Mouse (Mus musculus) stomach, postnatal 0 days (tissue): Measurements from ENCODE around the gene Dst. TPM values are rescaled to one million over a fixed set of nuclear protein-coding genes. Genes with fewer than 3 reads are reported as not detected.
A peak's percentile ranks its signal among the peaks of the same experiment; 100 is the strongest.

Experiments
- ATAC-seq: fragments of 200-750 bp; cut with Nextera tagmentation; 2 replicates; pipeline ENCODE4 v1.8.0; 2017; ENCODE audit not compliant: low FRiP score, low TSS enrichment
- DNase-seq: peaks from one replicate; pipeline ENCODE4 v3.0.0-alpha.2; 2016; ENCODE audit warnings: low spot score
- H3K27ac ChIP-seq: fragments of 300-500 bp; sonication (generic); replicated peaks from 2 replicates; pipeline ENCODE4 v1.5.1; 2014; ENCODE audit warnings: mild to moderate bottlenecking, control low read depth
- H3K27me3 ChIP-seq: fragments of 300-500 bp; sonication (generic); 2 replicates; pipeline ENCODE4 v1.6.1; 2014; ENCODE audit warnings: low read length; ENCODE audit not compliant: control insufficient read depth, insufficient read depth
- H3K36me3 ChIP-seq: fragments of 300-500 bp; sonication (generic); 2 replicates; pipeline ENCODE4 v1.6.1; 2014; ENCODE audit warnings: low read length, mixed read lengths; ENCODE audit not compliant: control insufficient read depth, insufficient read depth
- H3K4me1 ChIP-seq: fragments of 300-500 bp; sonication (generic); replicated peaks from 2 replicates; pipeline ENCODE4 v1.6.1; 2014; ENCODE audit warnings: antibody characterized with exemption; ENCODE audit not compliant: control insufficient read depth, insufficient read depth
- H3K4me2 ChIP-seq: fragments of 300-500 bp; sonication (generic); replicated peaks from 2 replicates; pipeline ENCODE4 v1.6.1; 2014; ENCODE audit warnings: low read depth, mild to moderate bottlenecking, control low read depth, moderate library complexity
- H3K4me3 ChIP-seq: fragments of 300-500 bp; sonication (generic); 2 replicates; pipeline ENCODE4 v1.5.1; 2014; ENCODE audit warnings: low read depth, low read length, control low read depth
- H3K9ac ChIP-seq: fragments of 300-500 bp; sonication (generic); 2 replicates; pipeline ENCODE4 v1.6.1; 2014; ENCODE audit warnings: mild to moderate bottlenecking, low read length, control low read depth, mixed read lengths
- H3K9me3 ChIP-seq: fragments of 300-500 bp; sonication (generic); 2 replicates; pipeline ENCODE4 v1.6.1; 2016; ENCODE audit warnings: low read length; ENCODE audit not compliant: control insufficient read depth
- CTCF ChIP-seq: IDR thresholded peaks from 2 replicates; pipeline ENCODE4 v1.5.1; 2016; ENCODE audit warnings: antibody characterized with exemption, low read depth, mild to moderate bottlenecking, moderate library complexity
- EP300 ChIP-seq: optimal IDR thresholded peaks from 2 replicates; pipeline ENCODE3; 2016; ENCODE audit warnings: antibody characterized with exemption
- WGBS: fragments of 180-500 bp; shearing (Covaris S2); extraction: QIAGEN DNeasy Blood & Tissue Kit; methylation state at CpG from one replicate; pipeline ENCODE4 v1.1.7; 2014; 5-methylcytosine and 5-hydroxymethylcytosine counted together
- polyA plus RNA-seq: library from polyadenylated mRNA; unstranded; fragments of >200 nt; fragmentation: Nextera tagmentation; extraction: Ambion mirVana; gene quantifications from 2 replicates; pipeline ENCODE4 v1.2.1, GENCODE M21; 2015

Dst gene
- polyA plus RNA-seq, 1 experiment from 2014 or later, result 16.4 TPM

DNA sequence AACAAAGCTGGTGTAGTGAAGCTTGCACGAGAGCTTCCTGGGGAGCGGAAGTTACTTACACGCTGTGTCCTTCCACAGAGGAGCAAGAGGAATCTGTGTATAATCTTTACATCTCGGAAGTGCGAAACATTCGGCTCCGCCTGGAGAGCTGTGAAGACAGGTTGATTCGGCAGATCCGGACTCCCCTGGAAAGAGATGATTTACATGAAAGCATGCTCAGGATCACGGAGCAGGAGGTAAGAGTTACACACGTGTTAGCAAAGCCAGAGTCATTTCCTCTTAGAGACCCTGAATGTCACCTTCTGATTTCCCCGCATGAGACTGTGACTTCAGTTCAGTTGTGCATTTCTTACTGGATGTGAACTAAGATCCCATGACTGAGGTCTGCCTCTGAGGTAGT is 261.1 kb downstream of the Dst start:
- ATAC-seq (no peak), DNase-seq (no peak)
- no peak for TF ChIP-seq CTCF
- TF ChIP-seq EP300, result no peak
- no peaks in the 10 kb centered on the region for H3K9me3 ChIP-seq
- H3K4me2 ChIP-seq, result no peak overlapping the region
- no peaks in the 10 kb centered on the region for H3K4me1 ChIP-seq
- peaks cover 23% of the 10 kb centered on the region for H3K36me3 ChIP-seq
- 94% methylated on average over 12 of the region's 12 CpGs for WGBS
- no peak overlapping the region for H3K27ac ChIP-seq
- no peaks in the 10 kb centered on the region for H3K27me3 ChIP-seq
- no peak overlapping the region for H3K4me3 ChIP-seq
- H3K9ac ChIP-seq, result no peak overlapping the region

DNA sequence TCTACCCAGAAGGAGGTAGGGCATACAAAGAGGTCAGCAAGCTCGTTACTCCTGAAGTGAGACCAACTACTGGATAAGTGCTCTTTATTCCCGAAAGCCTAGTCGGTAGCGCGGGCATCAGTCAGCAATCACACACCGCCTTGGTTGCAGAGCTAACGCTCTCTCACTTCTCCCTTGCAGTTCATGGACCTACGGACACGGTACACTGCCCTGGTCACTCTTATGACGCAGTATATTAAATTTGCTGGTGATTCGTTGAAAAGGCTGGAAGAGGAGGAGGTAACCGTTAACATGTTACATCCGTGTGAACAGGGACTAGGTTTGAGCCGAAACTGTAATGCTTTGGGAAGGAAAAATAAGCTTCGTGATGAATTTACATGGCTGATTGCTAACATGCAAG is 266.5 kb downstream of the Dst start:
- Histone ChIP-seq H3K4me3 (no peak overlapping the region), H3K27ac (no peak overlapping the region), H3K27me3 (no peaks in the 10 kb centered on the region), H3K9me3 (no peaks in the 10 kb centered on the region), H3K4me1 (no peaks in the 10 kb centered on the region), H3K9ac (no peak overlapping the region), H3K36me3 (peaks cover 29% of the 10 kb centered on the region), H3K4me2 (no peak overlapping the region)
- TF ChIP-seq EP300 (no peak), CTCF (no peak)
- DNase-seq (no peak), ATAC-seq (no peak)
- WGBS, result 96% methylated on average over 15 of the region's 15 CpGs

DNA sequence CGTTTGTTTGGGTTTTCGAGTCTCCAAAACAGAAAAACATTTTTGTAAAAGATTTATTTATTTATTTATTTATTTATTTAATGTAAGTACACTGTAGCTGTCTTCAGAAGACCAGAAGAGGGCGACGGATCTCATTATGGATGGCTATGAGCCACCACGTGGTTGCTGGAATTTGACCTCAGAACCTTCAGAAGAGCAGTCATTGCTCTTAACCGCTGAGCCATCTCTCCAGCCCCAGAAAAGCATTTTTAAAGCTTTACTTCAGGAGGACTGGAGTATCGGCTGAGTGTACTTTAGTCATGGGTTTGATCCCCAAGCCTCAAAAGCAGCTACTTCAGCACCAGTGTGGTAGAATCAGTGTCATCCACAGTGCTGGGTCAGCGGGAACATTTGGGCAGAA is 266.9 kb downstream of the Dst start:
- WGBS, result 78% methylated on average over 8 of the region's 8 CpGs
- peaks cover 28% of the 10 kb centered on the region for H3K36me3 ChIP-seq
- H3K27ac ChIP-seq, result no peak overlapping the region
- H3K4me3 ChIP-seq, result no peak overlapping the region
- DNase-seq, result no peak
- H3K4me1 ChIP-seq, result no peaks in the 10 kb centered on the region
- no peaks in the 10 kb centered on the region for H3K9me3 ChIP-seq
- TF ChIP-seq EP300 (no peak), CTCF (0 out of 2 replicates have a peak, but pooled peaks have one; percentile 4)
- H3K4me2 ChIP-seq, result no peak overlapping the region
- ATAC-seq, result no peak
- no peak overlapping the region for H3K9ac ChIP-seq
- no peaks in the 10 kb centered on the region for H3K27me3 ChIP-seq

DNA sequence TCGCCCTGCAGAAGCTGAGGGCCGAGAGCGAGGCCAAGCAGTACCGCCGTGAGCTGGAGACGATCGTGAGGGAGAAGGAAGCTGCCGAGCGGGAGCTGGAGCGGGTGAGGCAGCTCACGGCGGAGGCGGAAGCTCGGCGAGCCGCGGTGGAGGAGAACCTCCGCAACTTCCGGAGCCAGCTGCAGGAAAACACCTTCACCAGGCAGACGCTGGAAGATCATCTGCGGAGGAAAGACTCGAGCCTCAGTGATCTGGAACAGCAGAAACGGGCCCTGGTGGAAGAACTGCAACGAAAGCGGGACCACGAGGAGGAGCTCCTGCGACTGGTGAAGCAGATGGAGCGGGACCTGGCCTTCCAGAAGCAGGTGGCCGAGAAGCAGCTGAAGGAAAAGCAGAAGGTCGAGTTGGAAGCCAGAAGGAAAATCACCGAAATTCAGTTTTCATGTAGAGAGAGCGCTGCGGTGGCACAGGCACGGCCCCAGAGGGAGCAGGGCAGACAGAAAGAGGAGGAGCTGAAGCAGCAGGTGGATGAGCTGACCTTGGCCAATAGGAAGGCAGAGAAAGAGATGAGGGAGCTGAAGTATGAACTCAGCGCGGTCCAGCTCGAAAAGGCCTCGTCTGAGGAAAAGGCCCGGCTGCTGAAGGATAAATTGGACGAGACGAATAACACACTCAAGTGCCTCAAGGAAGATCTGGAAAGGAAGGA is 270.1 kb downstream of the Dst start:
- 90% methylated on average over 41 of the region's 41 CpGs for WGBS
- H3K9me3 ChIP-seq, result no peaks in the 10 kb centered on the region
- H3K4me3 ChIP-seq, result no peak overlapping the region
- peaks cover 26% of the 10 kb centered on the region for H3K36me3 ChIP-seq
- DNase-seq, result no peak
- no peak overlapping the region for H3K4me2 ChIP-seq
- no peaks in the 10 kb centered on the region for H3K4me1 ChIP-seq
- H3K27ac ChIP-seq, result no peak overlapping the region
- ATAC-seq, result no peak
- no peak overlapping the region for H3K9ac ChIP-seq
- TF ChIP-seq CTCF, result no peak
- TF ChIP-seq EP300, result no peak
- H3K27me3 ChIP-seq, result no peaks in the 10 kb centered on the region

DNA sequence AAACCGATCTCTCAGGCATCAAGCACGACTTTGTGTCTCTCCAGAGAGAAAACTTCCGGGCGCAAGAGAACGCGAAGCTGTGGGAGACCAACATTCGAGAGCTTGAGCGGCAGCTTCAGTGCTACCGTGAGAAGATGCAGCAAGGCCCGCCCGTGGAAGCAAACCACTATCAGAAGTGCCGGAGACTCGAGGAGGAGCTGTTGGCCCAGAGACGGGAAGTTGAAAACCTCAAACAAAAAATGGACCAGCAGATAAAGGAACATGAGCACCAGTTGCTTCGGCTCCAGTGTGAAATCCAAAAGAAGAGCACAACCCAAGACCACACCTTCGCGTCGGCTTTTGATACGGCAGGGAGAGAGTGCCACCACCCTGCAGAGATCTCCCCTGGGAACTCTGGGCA is 271.7 kb downstream of the Dst start:
- no peaks in the 10 kb centered on the region for H3K27me3 ChIP-seq
- no peak for ATAC-seq
- peaks cover 19% of the 10 kb centered on the region for H3K36me3 ChIP-seq
- no peaks in the 10 kb centered on the region for H3K9me3 ChIP-seq
- 95% methylated on average over 19 of the region's 19 CpGs for WGBS
- TF ChIP-seq EP300 (no peak), CTCF (no peak)
- no peak overlapping the region for H3K9ac ChIP-seq
- no peak overlapping the region for H3K4me3 ChIP-seq
- no peaks in the 10 kb centered on the region for H3K4me1 ChIP-seq
- no peak overlapping the region for H3K27ac ChIP-seq
- no peak for DNase-seq
- H3K4me2 ChIP-seq, result no peak overlapping the region

DNA sequence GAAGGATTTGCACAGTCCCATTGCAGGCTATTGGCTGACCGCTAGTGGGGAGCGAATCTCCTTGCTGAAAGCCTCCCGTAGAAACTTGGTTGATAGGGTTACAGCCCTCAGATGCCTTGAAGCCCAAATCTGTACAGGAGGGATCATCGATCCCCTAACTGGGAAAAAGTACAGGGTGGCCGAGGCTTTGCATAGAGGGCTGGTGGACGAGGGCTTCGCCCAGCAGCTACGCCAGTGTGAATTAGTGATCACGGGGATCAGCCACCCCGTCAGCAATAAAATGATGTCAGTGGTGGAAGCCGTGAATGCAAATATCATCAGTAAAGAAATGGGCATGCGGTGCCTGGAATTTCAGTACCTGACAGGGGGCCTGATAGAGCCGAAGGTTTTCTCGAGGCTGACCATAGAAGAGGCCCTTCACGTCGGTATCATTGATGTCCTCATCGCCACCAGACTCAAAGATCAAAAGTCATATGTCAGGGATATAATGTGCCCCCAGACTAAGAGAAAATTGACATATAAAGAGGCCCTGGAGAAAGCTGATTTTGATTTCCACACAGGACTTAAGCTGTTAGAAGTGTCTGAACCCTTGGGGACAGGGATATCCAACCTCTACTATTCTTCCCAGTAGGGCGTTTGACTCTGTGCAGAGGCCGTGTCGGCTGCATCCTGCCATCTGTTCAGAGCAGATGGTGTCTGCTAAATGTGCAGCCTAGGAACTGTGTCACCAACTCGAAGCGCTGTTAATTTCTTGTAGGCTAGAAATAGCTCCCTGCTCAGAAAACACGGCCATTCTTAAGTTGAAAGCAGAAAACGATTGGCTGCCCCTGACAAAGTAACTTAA is 274.6 kb downstream of the Dst start:
- Histone ChIP-seq H3K9ac (no peak overlapping the region), H3K27ac (no peak overlapping the region), H3K27me3 (no peaks in the 10 kb centered on the region), H3K36me3 (peaks cover 17% of the 10 kb centered on the region), H3K4me3 (no peak overlapping the region), H3K4me2 (no peak overlapping the region), H3K4me1 (no peaks in the 10 kb centered on the region), H3K9me3 (no peaks in the 10 kb centered on the region)
- DNase-seq, result no peak
- TF ChIP-seq CTCF, result no peak
- TF ChIP-seq EP300, result no peak
- WGBS, result 90% methylated on average over 24 of the region's 24 CpGs
- ATAC-seq, result no peak
